12 mouse cellular contexts compared by ENCODE assay signal in the genomic region with DNA sequence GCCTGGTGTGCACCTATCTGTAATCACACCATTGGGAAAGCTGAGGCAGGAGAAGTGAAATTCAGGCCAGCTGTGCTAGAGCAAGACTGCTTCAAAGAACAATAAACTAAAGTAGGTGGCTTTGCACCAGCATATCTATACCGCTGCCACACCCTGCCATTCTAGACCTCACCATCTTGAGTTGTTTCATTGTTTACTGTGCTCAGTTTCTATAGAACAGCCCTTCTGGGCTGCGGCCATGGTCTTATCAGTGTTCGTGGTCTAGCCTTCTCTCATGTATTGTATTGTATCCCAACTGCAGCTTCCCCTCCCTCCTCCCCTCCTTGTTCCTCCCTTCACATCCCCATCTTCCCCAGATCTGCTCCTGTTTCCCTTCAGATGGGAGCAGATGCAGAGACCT.
"Had no signal": no experiment of that assay in that cellular context is flagged by ENCODE, and none has a peak within 500 bp of the region (broad histone marks: within the 10 kb centered on the region; RNA-seq: fewer than 3 reads in every experiment).

No protein-coding gene starts in this region.

- H3K27me3 ChIP-seq: kidney, embryonic 15.5 days; lung, embryonic 15.5 days; midbrain, embryonic 13.5 days; neural tube, embryonic 12.5 days had no signal

- H3K9ac ChIP-seq: kidney, embryonic 15.5 days; lung, embryonic 15.5 days; midbrain, embryonic 13.5 days; neural tube, embryonic 12.5 days had no signal

- H3K4me3 ChIP-seq: kidney, embryonic 15.5 days; lung, embryonic 15.5 days; midbrain, embryonic 13.5 days; neural tube, embryonic 12.5 days had no signal

- H3K9me3 ChIP-seq: kidney, embryonic 15.5 days; lung, embryonic 15.5 days; midbrain, embryonic 13.5 days; neural tube, embryonic 12.5 days had no signal

- H3K27ac ChIP-seq: kidney, embryonic 15.5 days; lung, embryonic 15.5 days; midbrain, embryonic 13.5 days; neural tube, embryonic 12.5 days had no signal

- H3K4me2 ChIP-seq: kidney, embryonic 15.5 days; lung, embryonic 15.5 days; midbrain, embryonic 13.5 days had no signal

- DNase-seq: kidney, adult 2 months; kidney, postnatal 14 days; left cerebral cortex, postnatal 4 days; lung, postnatal 14 days; right cerebral cortex, postnatal 25 days; thymus, adult 2 months; thymus, postnatal 25 days had no signal

- H3K36me3 ChIP-seq: kidney, embryonic 15.5 days; lung, embryonic 15.5 days; midbrain, embryonic 13.5 days; neural tube, embryonic 12.5 days had no signal

- ATAC-seq: intestine, embryonic 16.5 days; midbrain, embryonic 13.5 days had no signal
